In genomic region chr3:94973620-94974019, GRCm38 (mm10) we compare ENCODE assay signal across 9 mouse cellular contexts. TPM values are rescaled to one million over a fixed set of nuclear protein-coding genes. Genes with fewer than 3 reads are reported as not detected.
DNase-seq lines count a peak whose midpoint lies in the region; ATAC-seq and TF ChIP-seq lines count a peak whose summit lies in the region.
"Had no signal": no experiment of that assay in that cellular context is flagged by ENCODE, and none has a peak within 500 bp of the region (broad histone marks: within the 10 kb centered on the region; RNA-seq: fewer than 3 reads in every experiment).

No protein-coding gene starts in this region.

- H3K4me2 ChIP-seq in kidney, postnatal 0 days (ENCODE audit: low read length) = peak overlapping the region; percentile 69; the same call in 1 of the 2 replicates
- peak overlapping the region; percentile 80 for H3K4me2 ChIP-seq in embryonic facial prominence, embryonic 13.5 days
- H3K4me2 ChIP-seq in intestine, postnatal 0 days (replicated peaks; ENCODE audit: low read depth) = peak overlapping the region; percentile 82
- peak overlapping the region; percentile 76 for H3K4me2 ChIP-seq in midbrain, postnatal 0 days (ENCODE audit: low read depth, low read length, poor library complexity, severe bottlenecking)

- no peaks in the 10 kb centered on the region for H3K9me3 ChIP-seq in kidney, postnatal 0 days (replicated peaks; ENCODE audit: low read length)
- no peaks in the 10 kb centered on the region for H3K9me3 ChIP-seq in embryonic facial prominence, embryonic 13.5 days
- no peaks in the 10 kb centered on the region for H3K9me3 ChIP-seq in intestine, postnatal 0 days (ENCODE audit: control insufficient read depth)
- H3K9me3 ChIP-seq in midbrain, postnatal 0 days (ENCODE audit: low read length) = no peaks in the 10 kb centered on the region

- H3K27me3 ChIP-seq in kidney, postnatal 0 days (ENCODE audit: insufficient read depth, low read length) = no peaks in the 10 kb centered on the region
- no peaks in the 10 kb centered on the region for H3K27me3 ChIP-seq in embryonic facial prominence, embryonic 13.5 days
- no peaks in the 10 kb centered on the region for H3K27me3 ChIP-seq in intestine, postnatal 0 days (replicated peaks; ENCODE audit: control insufficient read depth, insufficient read depth, low read length)
- no peaks in the 10 kb centered on the region for H3K27me3 ChIP-seq in midbrain, postnatal 0 days (ENCODE audit: insufficient read depth, low read length)
- H3K27me3 ChIP-seq: Patski had no signal

- peaks cover 9% of the 10 kb centered on the region for H3K4me1 ChIP-seq in kidney, postnatal 0 days (replicated peaks; ENCODE audit: insufficient read depth, low read length)
- H3K4me1 ChIP-seq in embryonic facial prominence, embryonic 13.5 days = peaks cover 13% of the 10 kb centered on the region
- H3K4me1 ChIP-seq in intestine, postnatal 0 days (replicated peaks; ENCODE audit: control insufficient read depth, insufficient read depth, low read length) = no peaks in the 10 kb centered on the region; the same call in 1 of the 2 replicates
- H3K4me1 ChIP-seq in midbrain, postnatal 0 days (ENCODE audit: insufficient read depth, low read length) = peaks cover 12% of the 10 kb centered on the region

- H3K9ac ChIP-seq in kidney, postnatal 0 days (ENCODE audit: low read depth, low read length) = no peak overlapping the region
- no peak overlapping the region; the same call in 1 of the 2 replicates for H3K9ac ChIP-seq in embryonic facial prominence, embryonic 13.5 days
- no peak overlapping the region for H3K9ac ChIP-seq in intestine, postnatal 0 days (ENCODE audit: low read depth, low read length)
- H3K9ac ChIP-seq in midbrain, postnatal 0 days (replicated peaks; ENCODE audit: low read length, poor library complexity, severe bottlenecking) = no peak overlapping the region

- H3K36me3 ChIP-seq in kidney, postnatal 0 days (ENCODE audit: insufficient read depth, low read length) = 0 out of 2 replicates have a peak, but pooled peaks cover 3% of the 10 kb centered on the region
- H3K36me3 ChIP-seq in embryonic facial prominence, embryonic 13.5 days = peaks cover 10% of the 10 kb centered on the region
- no peaks in the 10 kb centered on the region for H3K36me3 ChIP-seq in intestine, postnatal 0 days (ENCODE audit: control insufficient read depth, insufficient read depth)
- H3K36me3 ChIP-seq in midbrain, postnatal 0 days (ENCODE audit: insufficient read depth, low read length) = no peaks in the 10 kb centered on the region

- DNase-seq in kidney, postnatal 0 days (ENCODE audit: low spot score) = no peak
- DNase-seq in kidney, adult 18-20 months = no peak
- DNase-seq in midbrain, postnatal 0 days (ENCODE audit: low spot score) = no peak
- no peak for DNase-seq in frontal cortex, postnatal 36 days (ENCODE audit: low spot score in 2 of 2)
- no peak for DNase-seq in layer of hippocampus, postnatal 10 days (ENCODE audit: low spot score in 2 of 2)
- no peak for DNase-seq in cerebellum, postnatal 4 days (ENCODE audit: low spot score in 2 of 2)

- H3K4me3 ChIP-seq in kidney, postnatal 0 days (replicated peaks; ENCODE audit: low read depth, low read length) = no peak overlapping the region
- peak overlapping the region; percentile 85; the same call in 1 of the 2 replicates for H3K4me3 ChIP-seq in embryonic facial prominence, embryonic 13.5 days
- H3K4me3 ChIP-seq in intestine, postnatal 0 days (ENCODE audit: low read depth, low read length) = no peak overlapping the region
- H3K4me3 ChIP-seq in midbrain, postnatal 0 days (ENCODE audit: low read depth, low read length) = peak overlapping the region; percentile 88; the same call in 1 of the 2 replicates

- H3K27ac ChIP-seq in kidney, postnatal 0 days = no peak overlapping the region
- no peak overlapping the region for H3K27ac ChIP-seq in embryonic facial prominence, embryonic 13.5 days
- H3K27ac ChIP-seq in intestine, postnatal 0 days (ENCODE audit: low read depth, low read length) = no peak overlapping the region
- H3K27ac ChIP-seq in midbrain, postnatal 0 days (ENCODE audit: low read depth, low read length) = no peak overlapping the region

- no peak for TF ChIP-seq CTCF in kidney, postnatal 0 days (IDR thresholded peaks at IDR 0.05; ENCODE audit: low read depth)
- TF ChIP-seq CTCF in intestine, postnatal 0 days (IDR thresholded peaks at IDR 0.05; ENCODE audit: low read depth) = no peak
- no peak for TF ChIP-seq CTCF in midbrain, postnatal 0 days (IDR thresholded peaks at IDR 0.05)

- WGBS in kidney, postnatal 0 days = 81% methylated on average over 5 of the region's 5 CpGs
- WGBS in embryonic facial prominence, embryonic 13.5 days = 88% methylated on average over 5 of the region's 5 CpGs
- WGBS in intestine, postnatal 0 days = 84% methylated on average over 5 of the region's 5 CpGs
- WGBS in midbrain, postnatal 0 days = 78% methylated on average over 5 of the region's 5 CpGs

- no peak for ATAC-seq in kidney, postnatal 0 days (replicated peaks; ENCODE audit: low FRiP score, low read depth)
- ATAC-seq in embryonic facial prominence, embryonic 13.5 days (ENCODE audit: insufficient number of reproducible peaks, insufficient read depth, low FRiP score, low TSS enrichment, low read depth) = no peak
- ATAC-seq in intestine, postnatal 0 days = no peak
- no peak for ATAC-seq in midbrain, postnatal 0 days (ENCODE audit: low FRiP score)

RNA-seq across cellular contexts. Expression of gene Pi4kb, which starts 0.9 kb away (rescaled TPM):
- 20.2 and 20.7 TPM in 2 replicates for polyA plus RNA-seq in kidney, postnatal 0 days (2015; fragmentation: Nextera tagmentation; extraction: Ambion mirVana)
- polyA plus RNA-seq in embryonic facial prominence, embryonic 13.5 days (2015; fragmentation: Nextera tagmentation; extraction: Ambion mirVana) = 23.4 and 26.5 TPM in 2 replicates
- polyA plus RNA-seq in intestine, postnatal 0 days (2015; fragmentation: Nextera tagmentation; extraction: Ambion mirVana) = 10.5 and 11.6 TPM in 2 replicates
- 55.0 and 60.7 TPM in 2 replicates for total RNA-seq in midbrain, postnatal 0 days (2014; rRNA removed)
- polyA plus RNA-seq in midbrain, postnatal 0 days (2015; fragmentation: Nextera tagmentation; extraction: Ambion mirVana) = 21.0 and 24.3 TPM in 2 replicates
- total RNA-seq in layer of hippocampus, postnatal 10 days (2021) = 10 to 100 TPM; 46.5 to 50.7 TPM

RNA-seq across cellular contexts. Expression of gene Rfx5, which starts 19.7 kb away (rescaled TPM):
- 5.9 and 6.8 TPM in 2 replicates for polyA plus RNA-seq in kidney, postnatal 0 days (2015; fragmentation: Nextera tagmentation; extraction: Ambion mirVana)
- 10.8 and 11.3 TPM in 2 replicates for polyA plus RNA-seq in embryonic facial prominence, embryonic 13.5 days (2015; fragmentation: Nextera tagmentation; extraction: Ambion mirVana)
- 2.6 and 3.9 TPM in 2 replicates for polyA plus RNA-seq in intestine, postnatal 0 days (2015; fragmentation: Nextera tagmentation; extraction: Ambion mirVana)
- total RNA-seq in midbrain, postnatal 0 days (2014; rRNA removed) = 17.5 and 25.1 TPM in 2 replicates
- 6.0 and 6.9 TPM in 2 replicates for polyA plus RNA-seq in midbrain, postnatal 0 days (2015; fragmentation: Nextera tagmentation; extraction: Ambion mirVana)
- 10 to 100 TPM; 20.1 to 21.3 TPM for total RNA-seq in layer of hippocampus, postnatal 10 days (2021)

RNA-seq across cellular contexts. Expression of gene Selenbp1, which starts 40.8 kb away (rescaled TPM):
- polyA plus RNA-seq in kidney, postnatal 0 days (2015; fragmentation: Nextera tagmentation; extraction: Ambion mirVana) = 131 and 168 TPM in 2 replicates
- polyA plus RNA-seq in embryonic facial prominence, embryonic 13.5 days (2015; fragmentation: Nextera tagmentation; extraction: Ambion mirVana) = 18.9 and 25.2 TPM in 2 replicates
- 61.7 and 71.6 TPM in 2 replicates for polyA plus RNA-seq in intestine, postnatal 0 days (2015; fragmentation: Nextera tagmentation; extraction: Ambion mirVana)
- total RNA-seq in midbrain, postnatal 0 days (2014; rRNA removed) = 17.7 and 19.8 TPM in 2 replicates
- polyA plus RNA-seq in midbrain, postnatal 0 days (2015; fragmentation: Nextera tagmentation; extraction: Ambion mirVana) = 11.7 and 13.7 TPM in 2 replicates
- total RNA-seq in layer of hippocampus, postnatal 10 days (2021) = 1 to 10 TPM; 4.8 to 5.2 TPM

RNA-seq across cellular contexts. Expression of gene Zfp687, which starts 41.6 kb away (rescaled TPM):
- polyA plus RNA-seq in kidney, postnatal 0 days (2015; fragmentation: Nextera tagmentation; extraction: Ambion mirVana) = 19.7 and 20.0 TPM in 2 replicates
- polyA plus RNA-seq in embryonic facial prominence, embryonic 13.5 days (2015; fragmentation: Nextera tagmentation; extraction: Ambion mirVana) = 22.2 and 25.1 TPM in 2 replicates
- 8.7 and 9.7 TPM in 2 replicates for polyA plus RNA-seq in intestine, postnatal 0 days (2015; fragmentation: Nextera tagmentation; extraction: Ambion mirVana)
- total RNA-seq in midbrain, postnatal 0 days (2014; rRNA removed) = 25.7 and 30.0 TPM in 2 replicates
- 13.3 and 15.6 TPM in 2 replicates for polyA plus RNA-seq in midbrain, postnatal 0 days (2015; fragmentation: Nextera tagmentation; extraction: Ambion mirVana)
- total RNA-seq in layer of hippocampus, postnatal 10 days (2021) = 10 to 100 TPM; 26.4 to 30.8 TPM

Comparison
In these comparisons a context has a peak if more than half of its experiments do, and no peak if none do; other contexts are left out.
1. H3K4me3 ChIP-seq: peak in embryonic facial prominence, embryonic 13.5 days (single experiment) and midbrain, postnatal 0 days (single experiment); none in kidney, postnatal 0 days (single experiment) and intestine, postnatal 0 days (single experiment).
2. Peak in every context shown above with its lines, with median percentiles within 50 percentile points of each other: H3K4me2 ChIP-seq.